Mouse (Mus musculus) cerebellum, adult (tissue): ENCODE measurements around the gene D8Ertd738e.

ENCODE experiments used
- ATAC-seq: cut with Nextera tagmentation; 2 replicates; pipeline ENCODE4 v1.9.2; 2017; ENCODE audit warnings: mild to moderate bottlenecking, moderate library complexity, mixed read lengths; ENCODE audit not compliant: insufficient number of reproducible peaks, low FRiP score, low TSS enrichment

D8Ertd738e gene

DNA sequence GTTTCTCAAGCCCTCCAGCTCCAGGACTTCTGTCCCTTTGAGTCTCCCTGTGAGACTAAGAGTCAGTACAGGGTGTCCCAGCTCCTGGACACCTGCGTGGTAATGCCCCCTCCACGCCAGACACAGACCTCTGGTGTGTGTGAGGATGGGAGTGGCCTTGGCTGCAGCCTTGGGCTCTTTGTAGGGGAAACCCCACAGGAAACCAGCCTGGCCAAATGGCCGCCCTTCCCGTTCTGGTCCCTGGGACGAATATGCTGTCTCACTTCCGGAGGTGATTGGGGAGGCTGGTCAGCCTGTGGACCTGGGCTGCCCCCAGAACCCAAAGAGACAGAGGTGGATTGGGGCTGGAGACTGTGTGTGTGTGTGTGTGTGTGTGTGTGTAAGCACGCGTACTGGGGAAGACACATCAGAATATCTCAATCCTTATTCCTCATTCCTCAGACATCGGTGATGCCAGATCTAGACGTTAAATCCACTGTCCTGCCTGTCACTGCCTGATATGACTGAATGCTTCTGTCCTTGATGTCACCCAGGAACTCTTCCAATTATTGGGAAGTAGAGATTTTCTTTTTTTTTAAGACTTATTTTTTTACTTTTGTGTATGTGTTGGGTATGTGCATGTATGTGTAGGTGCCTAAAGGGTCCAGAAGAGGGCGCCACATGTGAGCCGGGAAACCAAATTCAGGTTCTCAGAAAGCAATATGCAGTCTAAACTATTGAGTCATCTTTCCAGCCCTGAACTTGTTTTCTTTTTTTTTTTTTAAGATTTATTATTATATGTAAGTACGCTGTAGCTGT is 45.3 kb downstream of the D8Ertd738e start:
- no peak for ATAC-seq

DNA sequence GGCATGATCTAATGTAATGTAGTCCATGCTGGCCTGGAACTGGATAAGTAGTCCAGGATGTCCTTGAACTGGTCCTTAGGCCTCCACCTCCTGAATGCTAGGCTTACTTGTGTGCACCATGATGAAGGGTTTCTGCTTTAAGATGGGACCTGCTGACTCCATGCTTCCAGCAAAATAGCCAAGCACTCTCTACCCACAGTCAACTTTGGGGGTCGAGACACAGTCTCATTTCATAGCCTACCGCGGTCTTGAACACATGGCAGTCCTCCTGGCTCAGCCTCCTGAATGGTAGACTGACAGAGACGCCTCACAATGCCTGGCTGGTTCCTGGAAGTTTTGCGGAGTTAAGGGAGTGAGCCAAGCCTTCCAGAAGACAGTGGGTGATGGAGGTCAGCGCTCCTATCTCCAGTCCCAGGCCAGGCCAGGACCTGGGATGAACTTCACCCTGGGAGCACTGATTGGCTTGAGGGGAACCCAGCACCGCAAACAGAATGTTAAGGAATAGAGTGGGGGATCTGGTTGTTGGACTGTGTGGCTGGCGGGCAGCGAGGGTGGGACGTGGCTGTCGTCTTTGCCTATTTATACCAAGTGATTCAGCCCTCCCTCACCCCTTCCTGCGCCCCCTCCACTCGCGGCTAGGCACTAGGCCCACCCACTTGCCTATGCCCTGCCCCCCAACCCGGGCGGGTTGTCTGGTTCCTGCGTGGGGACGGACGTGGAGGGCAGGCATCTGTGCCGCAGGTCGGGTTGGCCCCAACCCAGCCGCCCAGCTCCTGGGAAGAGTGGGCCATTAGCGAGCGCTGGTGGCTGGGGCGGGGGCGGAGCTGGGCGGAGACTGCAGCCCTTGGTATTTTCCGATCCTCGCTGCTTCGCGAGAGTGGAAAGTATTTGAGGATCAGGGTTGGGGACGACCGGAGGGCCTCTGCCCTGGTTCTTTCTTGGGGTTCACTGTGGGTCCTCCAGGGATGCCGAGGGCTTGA is 46.3 kb downstream of the D8Ertd738e start:
- no peak; the same call in 1 of the 2 replicates for ATAC-seq

GRCm38 (mm10) chr8:84202466-84202865 is 47.1 kb downstream of the D8Ertd738e start:
- no peak for ATAC-seq

GRCm38 (mm10) chr8:84201545-84202245 is 47.8 kb downstream of the D8Ertd738e start:
- ATAC-seq, result no peak

DNA sequence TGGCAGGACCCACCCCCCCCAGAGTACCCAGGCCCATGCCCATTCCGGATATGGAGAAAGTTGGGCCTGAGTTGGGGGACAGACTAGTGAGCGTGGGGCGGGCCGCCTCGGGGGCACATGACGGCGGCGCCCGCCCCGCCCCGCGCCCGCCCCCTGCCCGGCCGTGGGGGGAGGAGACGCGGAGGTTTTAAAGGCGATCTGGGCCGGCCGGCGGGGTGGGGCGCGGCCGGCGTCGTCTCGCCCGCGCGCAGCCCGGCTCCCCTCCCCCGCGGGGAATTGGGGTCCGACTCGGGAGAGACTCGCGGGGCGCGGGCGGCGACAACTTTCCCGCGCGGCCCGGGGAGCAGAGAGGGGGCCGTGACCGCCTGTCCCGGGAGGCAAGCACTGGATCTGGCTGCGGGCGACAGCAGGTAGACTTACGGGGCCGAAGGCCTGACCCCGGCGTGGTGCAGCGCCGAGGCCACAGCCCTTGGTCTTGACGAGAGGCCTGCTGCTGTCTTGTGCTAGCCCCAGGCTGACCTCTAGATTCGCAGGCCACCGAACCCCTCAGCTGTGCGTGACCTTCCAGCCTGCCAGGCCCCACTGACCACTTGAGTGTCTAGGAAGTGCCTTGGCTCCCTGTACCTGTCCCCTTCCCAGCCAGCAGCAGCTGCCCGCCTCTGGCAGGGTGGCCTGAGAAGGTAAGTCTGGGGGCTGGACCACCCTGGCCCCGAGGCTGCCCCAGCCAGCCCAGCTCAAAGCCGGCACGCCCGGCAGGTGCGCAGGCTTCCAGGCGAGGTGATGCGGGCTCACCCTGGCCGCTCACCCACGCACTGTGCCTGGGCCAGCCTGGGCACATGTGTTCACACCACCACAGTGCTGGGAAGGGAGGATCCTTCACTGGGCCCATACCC is 48.6 kb downstream of the D8Ertd738e start:
- no peak for ATAC-seq

- ATAC-seq, result no peak
These were observed 49.4 kb downstream of the D8Ertd738e start for GRCm38 (mm10) chr8:84200126-84200555.

- ATAC-seq, result no peak
These were observed 50.0 kb downstream of the D8Ertd738e start for GRCm38 (mm10) chr8:84199348-84200125.

- ATAC-seq, result no peak
These were observed 50.6 kb downstream of the D8Ertd738e start for GRCm38 (mm10) chr8:84198871-84199270.

GRCm38 (mm10) chr8:84197922-84198774 is 51.4 kb downstream of the D8Ertd738e start:
- no peak for ATAC-seq

DNA sequence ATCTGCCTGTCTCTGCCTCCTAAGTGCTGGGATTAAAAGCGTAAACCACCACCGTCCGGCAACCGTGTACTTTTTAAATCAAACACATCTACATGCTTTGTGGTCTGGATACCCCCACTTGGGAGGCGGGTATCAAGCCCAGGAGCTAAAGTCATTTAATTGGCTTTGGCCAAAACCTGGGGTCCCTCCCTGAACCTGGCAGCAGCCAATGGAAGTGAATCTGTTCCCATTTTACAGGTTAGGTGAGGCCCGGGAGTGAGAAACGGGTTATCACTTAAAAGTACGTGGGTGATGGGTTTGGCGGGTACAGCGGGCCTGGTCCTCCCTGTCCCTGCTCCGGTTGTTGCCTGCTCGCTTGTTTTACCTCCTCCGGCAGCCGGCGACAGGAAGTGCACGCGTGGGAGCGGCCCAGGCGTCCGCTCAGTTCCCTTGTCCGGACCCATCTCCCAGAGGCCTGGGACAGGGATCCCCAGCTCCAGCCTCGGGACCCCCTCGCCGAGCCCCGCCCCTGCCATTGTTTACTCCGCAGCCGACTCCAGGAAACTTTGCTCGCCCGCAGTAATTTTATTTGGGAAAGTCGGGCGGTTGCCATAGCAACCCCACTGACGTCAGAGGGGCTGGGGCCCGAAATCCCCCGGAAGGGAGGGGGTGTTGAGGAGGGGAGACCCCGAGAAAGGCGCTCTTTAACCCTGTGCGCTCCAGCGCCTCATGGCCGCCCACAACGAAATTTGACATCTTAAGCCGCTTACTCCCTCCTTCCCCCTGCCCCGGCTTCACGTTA is 52.2 kb downstream of the D8Ertd738e start:
- no peak for ATAC-seq
